Mouse (Mus musculus) midbrain, embryonic 10.5 days (tissue): ENCODE data around the gene Gps1. TPM values are rescaled to one million over a fixed set of nuclear protein-coding genes. Genes with fewer than 3 reads are reported as not detected.
A peak's percentile ranks its signal among the peaks of the same experiment; 100 is the strongest.
"Not testable (repeated sequence)": the region's sequence is repeated elsewhere in the genome, so short reads cannot be mapped to it uniquely, and the experiment has no call there.

Experiments
- DNase-seq: peaks from one replicate; pipeline ENCODE4 v3.0.0-alpha.2; 2017; ENCODE audit warnings: low spot score
- H3K27ac ChIP-seq: fragments of 300-500 bp; sonication (generic); replicated peaks from 2 replicates; pipeline ENCODE4 v1.5.1; 2016; ENCODE audit warnings: mild to moderate bottlenecking
- H3K27me3 ChIP-seq: fragments of 300-500 bp; sonication (generic); 2 replicates; pipeline ENCODE4 v1.6.1; 2016; ENCODE audit warnings: low read depth, mild to moderate bottlenecking; ENCODE audit not compliant: poor library complexity, severe bottlenecking
- H3K36me3 ChIP-seq: fragments of 300-500 bp; sonication (generic); 2 replicates; pipeline ENCODE4 v1.6.1; 2016; ENCODE audit warnings: mild to moderate bottlenecking, moderate library complexity
- H3K4me1 ChIP-seq: fragments of 300-500 bp; sonication (generic); 2 replicates; pipeline ENCODE4 v1.6.1; 2016
- H3K4me3 ChIP-seq: fragments of 300-500 bp; sonication (generic); 2 replicates; pipeline ENCODE4 v1.5.1; 2016; ENCODE audit warnings: mild to moderate bottlenecking, moderate library complexity
- H3K9me3 ChIP-seq: fragments of 300-500 bp; sonication (generic); replicated peaks from 2 replicates; pipeline ENCODE4 v1.6.1; 2016; ENCODE audit warnings: mild to moderate bottlenecking
- WGBS: fragments of 180-500 bp; shearing (Covaris S2); methylation state at CpG from one replicate; pipeline ENCODE4 v1.1.7; 2016; 5-methylcytosine and 5-hydroxymethylcytosine counted together
- polyA plus RNA-seq: library from polyadenylated mRNA; unstranded; fragments of >200 nt; fragmentation: Nextera tagmentation; extraction: Ambion mirVana; gene quantifications from 2 replicates; pipeline ENCODE4 v1.2.1, GENCODE M21; 2016

Gene Gps1
- polyA plus RNA-seq = 287 TPM in 2 replicates

GRCm38 (mm10) chr11:120784064-120784791 is at the start of gene Gps1, which contains the start of gene Rfng:
TSS of gene Gps1 (plus strand) at chr11:120784272.
TSS of gene Rfng (minus strand) at chr11:120784207.
- H3K9me3 ChIP-seq = no peaks in the 10 kb centered on the region
- peak within 1 kb of the TSS; percentile 88 for H3K27ac ChIP-seq
- DNase-seq = peak; percentile 85
- peaks cover 66% of the 10 kb centered on the region for H3K36me3 ChIP-seq
- peaks cover 30% of the 10 kb centered on the region for H3K4me1 ChIP-seq
- under 1% methylated on average over 107 of the region's 107 CpGs for WGBS
- H3K4me3 ChIP-seq = peak within 1 kb of the TSS; percentile 100
- peaks cover 11% of the 10 kb centered on the region for H3K27me3 ChIP-seq

GRCm38 (mm10) chr11:120736424-120736823 is 47.6 kb upstream of the Gps1 start:
- H3K9me3 ChIP-seq = no peaks in the 10 kb centered on the region
- no peak overlapping the region for H3K4me3 ChIP-seq
- no peak for DNase-seq
- H3K27ac ChIP-seq = no peak overlapping the region
- WGBS = 80% methylated on average over 6 of the region's 6 CpGs
- H3K36me3 ChIP-seq = no peaks in the 10 kb centered on the region
- H3K4me1 ChIP-seq = no peaks in the 10 kb centered on the region
- H3K27me3 ChIP-seq = 0 out of 2 replicates have a peak, but pooled peaks cover 2% of the 10 kb centered on the region

- 91% methylated on average over 5 of the region's 5 CpGs for WGBS
- DNase-seq = no peak
- Histone ChIP-seq H3K27me3 (no peaks in the 10 kb centered on the region), H3K36me3 (no peaks in the 10 kb centered on the region), H3K4me1 (no peaks in the 10 kb centered on the region), H3K4me3 (no peak overlapping the region), H3K9me3 (no peaks in the 10 kb centered on the region), H3K27ac (no peak overlapping the region)
Measured at GRCm38 (mm10) chr11:120740981-120741380, 43.1 kb upstream of the Gps1 start.

GRCm38 (mm10) chr11:120744121-120744701 is 39.9 kb upstream of the Gps1 start:
- 82% methylated on average over 7 of the region's 7 CpGs for WGBS

GRCm38 (mm10) chr11:120747974-120748373 is 36.1 kb upstream of the Gps1 start:
- no peaks in the 10 kb centered on the region for H3K27me3 ChIP-seq
- DNase-seq = no peak
- 86% methylated on average over 4 of the region's 4 CpGs for WGBS
- no peaks in the 10 kb centered on the region for H3K4me1 ChIP-seq
- H3K27ac ChIP-seq = no peak overlapping the region
- no peaks in the 10 kb centered on the region for H3K36me3 ChIP-seq
- no peaks in the 10 kb centered on the region for H3K9me3 ChIP-seq
- H3K4me3 ChIP-seq = no peak overlapping the region

More at GRCm38 (mm10) chr11:120744121-120744701, 39.9 kb upstream of the Gps1 start:
- no peak for DNase-seq
- Histone ChIP-seq H3K27me3 (no peaks in the 10 kb centered on the region), H3K4me3 (no peak overlapping the region), H3K9me3 (no peaks in the 10 kb centered on the region), H3K36me3 (no peaks in the 10 kb centered on the region), H3K27ac (no peak overlapping the region), H3K4me1 (no peaks in the 10 kb centered on the region)

- Histone ChIP-seq H3K4me1 (no peaks in the 10 kb centered on the region), H3K36me3 (no peaks in the 10 kb centered on the region), H3K4me3 (no peak overlapping the region), H3K27ac (no peak overlapping the region), H3K9me3 (no peaks in the 10 kb centered on the region), H3K27me3 (no peaks in the 10 kb centered on the region)
- DNase-seq = no peak
- 63% methylated on average over 8 of the region's 8 CpGs for WGBS
Measured at GRCm38 (mm10) chr11:120749430-120749829, 34.6 kb upstream of the Gps1 start.

- Histone ChIP-seq H3K36me3 (no peaks in the 10 kb centered on the region), H3K4me1 (no peaks in the 10 kb centered on the region), H3K27ac (no peak overlapping the region), H3K4me3 (no peak overlapping the region), H3K27me3 (no peaks in the 10 kb centered on the region), H3K9me3 (peaks cover 2% of the 10 kb centered on the region; the same call in 1 of the 2 replicates)
- no peak for DNase-seq
- WGBS = 85% methylated on average over 4 of the region's 4 CpGs
Measured at GRCm38 (mm10) chr11:120751606-120752005, 32.5 kb upstream of the Gps1 start.

GRCm38 (mm10) chr11:120760236-120760635 is 23.8 kb upstream of the Gps1 start:
- 93% methylated on average over 9 of the region's 9 CpGs for WGBS
- Histone ChIP-seq H3K27me3 (peaks cover 18% of the 10 kb centered on the region), H3K9me3 (peaks cover 35% of the 10 kb centered on the region), H3K4me3 (no peak overlapping the region), H3K27ac (no peak overlapping the region), H3K4me1 (0 out of 2 replicates have a peak, but pooled peaks cover 6% of the 10 kb centered on the region), H3K36me3 (no peaks in the 10 kb centered on the region)
- DNase-seq = no peak

GRCm38 (mm10) chr11:120761811-120762671 is 22.0 kb upstream of the Gps1 start:
- 76% methylated on average over 14 of the region's 14 CpGs for WGBS
- Histone ChIP-seq H3K27ac (no peak overlapping the region), H3K36me3 (no peaks in the 10 kb centered on the region), H3K4me1 (0 out of 2 replicates have a peak, but pooled peaks cover 6% of the 10 kb centered on the region), H3K9me3 (peaks cover 28% of the 10 kb centered on the region), H3K4me3 (no peak overlapping the region), H3K27me3 (peaks cover 18% of the 10 kb centered on the region)
- no peak for DNase-seq

- not testable (repeated sequence) for DNase-seq, H3K36me3 ChIP-seq, H3K4me1 ChIP-seq
- WGBS = 19% methylated on average over 14 of the region's 14 CpGs
- Histone ChIP-seq H3K9me3 (peaks cover 23% of the 10 kb centered on the region), H3K27me3 (peaks cover 18% of the 10 kb centered on the region), H3K4me3 (0 out of 2 replicates have a peak within 1 kb of the TSS, but pooled peaks have one; percentile 20), H3K27ac (0 out of 2 replicates have a peak within 1 kb of the TSS, but pooled peaks have one; percentile 2)
Measured at GRCm38 (mm10) chr11:120762672-120763041, 21.4 kb upstream of the Gps1 start, which contains the start of gene Hmga1b. TSS of gene Hmga1b (plus strand) at chr11:120762794.

GRCm38 (mm10) chr11:120763121-120763999 is 20.7 kb upstream of the Gps1 start:
- not testable (repeated sequence) for H3K27ac ChIP-seq, H3K4me1 ChIP-seq, DNase-seq, H3K36me3 ChIP-seq
- 24% methylated on average over 3 of the region's 23 CpGs for WGBS
- Histone ChIP-seq H3K9me3 (peaks cover 16% of the 10 kb centered on the region; the same call in 1 of the 2 replicates), H3K4me3 (0 out of 2 replicates have a peak overlapping the region, but pooled peaks have one; percentile 20), H3K27me3 (peaks cover 18% of the 10 kb centered on the region)
